Comparison of ENCODE assay signal across 36 mouse cellular contexts in the genomic region with DNA sequence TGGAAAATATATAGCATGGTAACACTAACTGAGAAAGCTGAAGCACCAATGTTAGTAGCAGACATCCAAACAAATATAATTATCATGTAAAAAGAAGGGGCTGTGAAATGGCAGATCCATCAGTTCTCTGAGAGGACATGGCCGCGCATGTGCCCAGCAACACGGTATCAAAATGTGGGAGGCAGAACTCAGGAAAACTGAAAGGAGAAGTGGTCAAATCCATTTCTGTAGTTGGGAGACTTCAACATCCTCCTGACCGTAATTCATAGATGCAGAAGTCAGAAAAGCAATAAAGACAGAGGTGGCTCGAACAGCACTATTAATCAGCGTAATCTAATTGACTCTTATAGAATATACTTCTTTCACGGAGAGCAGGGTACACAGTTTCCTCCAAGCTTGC. TPM values are rescaled to one million over a fixed set of nuclear protein-coding genes. Genes with fewer than 3 reads are reported as not detected.
"Had no signal": no experiment of that assay in that cellular context is flagged by ENCODE, and none has a peak within 500 bp of the region (broad histone marks: within the 10 kb centered on the region; RNA-seq: fewer than 3 reads in every experiment).

No protein-coding gene starts in this region.

- H3K4me2 ChIP-seq: heart, embryonic 11.5 days; heart, embryonic 13.5 days; heart, embryonic 15.5 days; hindbrain, embryonic 12.5 days; hindbrain, embryonic 15.5 days; limb, embryonic 12.5 days; liver, embryonic 11.5 days; liver, embryonic 13.5 days had no signal

- ATAC-seq: hindbrain, postnatal 0 days; intestine, embryonic 16.5 days had no signal

- H3K9ac ChIP-seq: heart, embryonic 13.5 days; heart, embryonic 15.5 days; hindbrain, embryonic 12.5 days; hindbrain, embryonic 15.5 days; limb, embryonic 12.5 days; liver, embryonic 13.5 days had no signal

- DNase-seq: gastrocnemius, postnatal 14 days; gastrocnemius, postnatal 36 days; heart, adult 2 months; heart, postnatal 14 days; heart, postnatal 4 days; kidney, adult 11 months; kidney, adult 2 months; kidney, postnatal 10 days; kidney, postnatal 25 days; kidney, postnatal 4 days; liver; liver, embryonic 13.5 days had no signal

- H3K4me3 ChIP-seq: heart, adult 2 months; heart, embryonic 13.5 days; heart, embryonic 15.5 days; hindbrain, embryonic 10.5 days; hindbrain, embryonic 12.5 days; hindbrain, embryonic 15.5 days; layer of hippocampus, adult 2 months; left cerebral cortex, adult 2 months; limb, embryonic 10.5 days; limb, embryonic 12.5 days; liver, embryonic 13.5 days had no signal

- H3K27ac ChIP-seq: heart, adult 2 months; heart, embryonic 13.5 days; heart, embryonic 15.5 days; hindbrain, embryonic 10.5 days; hindbrain, embryonic 12.5 days; hindbrain, embryonic 15.5 days; hindbrain, postnatal 0 days; layer of hippocampus, adult 2 months; left cerebral cortex, adult 2 months; limb, embryonic 10.5 days; limb, embryonic 12.5 days; liver, embryonic 13.5 days had no signal

- H3K4me1 ChIP-seq: heart, embryonic 15.5 days; hindbrain, embryonic 10.5 days; hindbrain, embryonic 12.5 days; limb, embryonic 10.5 days; limb, embryonic 12.5 days; liver, embryonic 13.5 days had no signal

- H3K9me3 ChIP-seq: heart, embryonic 13.5 days; heart, embryonic 15.5 days; hindbrain, embryonic 10.5 days; hindbrain, embryonic 12.5 days; hindbrain, embryonic 15.5 days; limb, embryonic 10.5 days; limb, embryonic 12.5 days; liver, embryonic 13.5 days had no signal

- H3K36me3 ChIP-seq: heart, embryonic 13.5 days; heart, embryonic 15.5 days; hindbrain, embryonic 10.5 days; hindbrain, embryonic 12.5 days; hindbrain, embryonic 15.5 days; limb, embryonic 10.5 days; limb, embryonic 12.5 days; liver, embryonic 13.5 days had no signal

- H3K27me3 ChIP-seq: heart, embryonic 13.5 days; heart, embryonic 15.5 days; hindbrain, embryonic 12.5 days; hindbrain, embryonic 15.5 days; limb, embryonic 12.5 days; liver, embryonic 13.5 days had no signal

RNA-seq across cellular contexts. Expression of a gene that starts 44.2 kb away (rescaled TPM):
- total RNA-seq: gastrocnemius, adult 18-20 months; gastrocnemius, adult 8-10 months; gastrocnemius, postnatal 14 days; gastrocnemius, postnatal 36 days; heart, adult 2 months; heart, postnatal 14 days; heart, postnatal 4 days; hindbrain, postnatal 0 days; layer of hippocampus, adult 2 months; layer of hippocampus, postnatal 10 days; layer of hippocampus, postnatal 25 days; left cerebral cortex, adult 2 months; left cerebral cortex, postnatal 14 days; left cerebral cortex, postnatal 36 days had no signal
- polyA plus RNA-seq: heart, adult 2 months; heart, embryonic 11.5 days; heart, embryonic 13.5 days; heart, embryonic 15.5 days; heart, postnatal 0 days; hindbrain, embryonic 10.5 days; hindbrain, embryonic 12.5 days; hindbrain, embryonic 15.5 days; hindbrain, postnatal 0 days; intestine, embryonic 14.5 days; intestine, embryonic 16.5 days; kidney, adult 2 months; kidney, embryonic 14.5 days; kidney, embryonic 16.5 days; limb, embryonic 10.5 days; limb, embryonic 12.5 days; limb, embryonic 14.5 days; liver, embryonic 11.5 days; liver, embryonic 13.5 days had no signal
